Mouse (Mus musculus): Measurements from ENCODE around the gene Alkbh6.

The Alkbh6 gene

GRCm38 (mm10) chr7:30308076-30309005 lies at the start of gene Alkbh6:
TSS of gene Alkbh6 (plus strand) at chr7:30308717.
- DNase-seq (ENCODE audit: low read depth): peak; percentile 97

- no peak for DNase-seq (ENCODE audit: low read depth)
Observed at GRCm38 (mm10) chr7:30265041-30265440, 43.5 kb upstream of the Alkbh6 start.

- no peak for DNase-seq (ENCODE audit: low read depth)
Observed at GRCm38 (mm10) chr7:30265531-30265930, 43.0 kb upstream of the Alkbh6 start.

GRCm38 (mm10) chr7:30265935-30266334 lies 42.6 kb upstream of the Alkbh6 start:
- no peak for DNase-seq (ENCODE audit: low read depth)

- no peak for DNase-seq (ENCODE audit: low read depth)
Observed at GRCm38 (mm10) chr7:30266780-30267179, 41.7 kb upstream of the Alkbh6 start.

- DNase-seq (ENCODE audit: low read depth): no peak
Observed at GRCm38 (mm10) chr7:30269641-30270040, 38.9 kb upstream of the Alkbh6 start.

GRCm38 (mm10) chr7:30274383-30274782 lies 34.1 kb upstream of the Alkbh6 start:
- DNase-seq (ENCODE audit: low read depth): no peak

GRCm38 (mm10) chr7:30278911-30279310 lies 29.6 kb upstream of the Alkbh6 start:
- no peak for DNase-seq (ENCODE audit: low read depth)

GRCm38 (mm10) chr7:30279536-30279935 lies 29.0 kb upstream of the Alkbh6 start:
- no peak for DNase-seq (ENCODE audit: low read depth)

GRCm38 (mm10) chr7:30279951-30280669 lies 28.4 kb upstream of the Alkbh6 start, which contains the start of the genes Thap8 and Wdr62:
TSS of gene Thap8 (plus strand) at chr7:30280094.
TSS of gene Wdr62 (minus strand) at chr7:30280419.
- DNase-seq (ENCODE audit: low read depth): peak; percentile 98

GRCm38 (mm10) chr7:30280670-30281138 lies 27.8 kb upstream of the Alkbh6 start:
- peak; percentile 97 for DNase-seq (ENCODE audit: low read depth)

GRCm38 (mm10) chr7:30281522-30281921 lies 27.0 kb upstream of the Alkbh6 start:
- DNase-seq (ENCODE audit: low read depth): no peak

GRCm38 (mm10) chr7:30282740-30283139 lies 25.8 kb upstream of the Alkbh6 start:
- no peak for DNase-seq (ENCODE audit: low read depth)

GRCm38 (mm10) chr7:30286701-30287410 lies 21.7 kb upstream of the Alkbh6 start:
- no peak for DNase-seq (ENCODE audit: low read depth)

- DNase-seq (ENCODE audit: low read depth): no peak
Observed at GRCm38 (mm10) chr7:30288046-30288445, 20.5 kb upstream of the Alkbh6 start.

- DNase-seq (ENCODE audit: low read depth): no peak
Observed at GRCm38 (mm10) chr7:30289071-30289713, 19.3 kb upstream of the Alkbh6 start.

- no peak for DNase-seq (ENCODE audit: low read depth)
Observed at GRCm38 (mm10) chr7:30289714-30290399, 18.7 kb upstream of the Alkbh6 start.

- DNase-seq (ENCODE audit: low read depth): peak; percentile 87
Observed at GRCm38 (mm10) chr7:30291215-30292131, 17.0 kb upstream of the Alkbh6 start, which contains the start of gene Clip3. TSS of gene Clip3 (plus strand) at chr7:30291728.

GRCm38 (mm10) chr7:30293795-30294194 lies 14.7 kb upstream of the Alkbh6 start:
- DNase-seq (ENCODE audit: low read depth): no peak

- no peak for DNase-seq (ENCODE audit: low read depth)
Observed at GRCm38 (mm10) chr7:30294296-30294695, 14.2 kb upstream of the Alkbh6 start.
